Mouse (Mus musculus) lung, postnatal 36 days (tissue): ENCODE measurements around the gene Lef1.

Experiments
- DNase-seq: peaks from one replicate; pipeline ENCODE4 v3.0.0; 2022; ENCODE audit warnings: mixed read lengths

Gene Lef1

GRCm38 (mm10) chr3:131144250-131144649, 34.0 kb downstream of the Lef1 start:
- no peak for DNase-seq

- no peak for DNase-seq
These were observed 42.6 kb downstream of the Lef1 start for GRCm38 (mm10) chr3:131152921-131153320.

- no peak for DNase-seq
These were observed 43.6 kb downstream of the Lef1 start for GRCm38 (mm10) chr3:131153896-131154295.

DNA sequence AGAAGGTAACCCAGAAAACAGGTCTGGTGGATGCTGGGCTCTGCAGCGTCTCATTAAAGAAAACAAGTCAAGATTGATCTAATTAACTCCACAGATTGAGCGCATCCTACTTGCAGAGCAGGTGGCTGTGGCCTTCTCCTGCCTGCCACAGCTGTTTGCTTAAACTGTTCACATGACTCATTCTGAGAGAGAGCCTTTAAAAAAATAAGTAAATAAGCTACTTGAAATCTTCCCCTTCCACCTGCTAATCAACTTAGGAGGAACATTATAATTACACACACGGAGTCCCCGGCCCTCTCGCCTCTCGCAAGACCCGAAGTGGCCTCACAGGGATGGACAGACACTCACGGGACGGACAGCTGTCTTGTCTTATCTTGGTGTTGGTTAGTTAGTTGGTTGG, 44.3 kb downstream of the Lef1 start:
- DNase-seq: no peak

DNA sequence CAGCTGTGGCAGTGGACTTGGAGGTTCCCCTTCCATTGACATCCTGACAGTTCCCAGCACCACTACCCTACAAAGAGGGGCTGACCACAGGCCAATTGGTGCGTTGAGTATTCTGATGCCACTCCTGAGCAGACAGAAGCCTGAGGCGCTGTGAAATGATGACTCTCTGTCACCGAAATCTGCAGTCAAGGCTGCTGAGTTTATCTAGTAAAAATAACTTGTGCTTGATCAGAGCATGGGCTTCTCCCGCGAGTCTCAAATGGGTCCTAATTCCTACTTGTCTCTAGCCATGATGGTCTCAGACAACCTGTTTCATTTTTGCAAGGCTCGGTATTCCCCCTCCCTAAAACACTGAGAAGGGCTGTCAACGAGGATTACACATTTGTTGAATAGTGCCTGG, 44.8 kb downstream of the Lef1 start:
- DNase-seq: no peak

DNA sequence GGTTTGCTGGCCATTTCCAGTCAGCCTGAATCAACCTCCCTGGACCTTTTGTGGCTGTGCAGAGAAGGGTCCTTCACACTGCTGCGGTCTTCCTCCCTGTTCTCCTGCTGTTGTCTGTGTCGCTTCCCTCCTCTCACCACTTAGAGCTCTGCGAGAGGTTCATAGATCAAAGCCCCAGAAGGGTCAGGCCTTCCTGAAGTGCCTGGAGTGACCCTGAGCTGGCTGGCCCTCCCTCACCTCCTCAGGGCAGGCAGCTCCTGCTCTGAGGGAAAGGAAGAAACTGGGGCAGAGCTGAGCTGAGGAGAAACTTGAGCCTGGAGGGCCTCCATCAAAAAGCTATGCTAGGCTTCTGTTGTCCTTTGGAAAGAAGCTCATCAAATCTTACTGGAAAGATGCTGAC, 45.4 kb downstream of the Lef1 start:
- DNase-seq: no peak

GRCm38 (mm10) chr3:131156377-131156776, 46.1 kb downstream of the Lef1 start:
- no peak for DNase-seq

GRCm38 (mm10) chr3:131157471-131157870, 47.2 kb downstream of the Lef1 start:
- peak; percentile 22 for DNase-seq

- no peak for DNase-seq
These were observed 49.0 kb downstream of the Lef1 start for GRCm38 (mm10) chr3:131159204-131159760.

- DNase-seq: no peak
These were observed 49.8 kb downstream of the Lef1 start for GRCm38 (mm10) chr3:131159881-131160615.

- DNase-seq: no peak
These were observed 50.6 kb downstream of the Lef1 start for GRCm38 (mm10) chr3:131160921-131161320.

DNA sequence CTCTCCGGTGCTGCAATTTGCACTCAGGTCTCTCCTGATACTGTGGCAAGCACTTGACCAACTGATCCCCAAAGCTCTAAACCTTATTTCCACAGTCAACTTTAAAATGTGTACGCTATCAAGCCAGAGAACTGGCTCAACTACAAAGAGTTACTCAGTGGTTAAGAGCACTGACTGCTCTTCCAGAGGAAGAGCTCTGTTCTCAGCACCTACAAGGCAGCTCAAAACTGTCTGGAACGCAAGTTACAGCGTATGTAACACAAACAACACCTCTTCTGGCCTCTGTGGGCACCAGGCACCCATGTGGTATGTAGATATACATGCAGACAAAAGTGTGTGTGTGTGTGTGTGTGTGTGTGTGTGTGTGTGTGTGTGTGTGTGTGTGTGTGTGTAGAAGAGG, 57.5 kb downstream of the Lef1 start:
- no peak for DNase-seq

GRCm38 (mm10) chr3:131169161-131169560, 58.9 kb downstream of the Lef1 start:
- DNase-seq: no peak

DNA sequence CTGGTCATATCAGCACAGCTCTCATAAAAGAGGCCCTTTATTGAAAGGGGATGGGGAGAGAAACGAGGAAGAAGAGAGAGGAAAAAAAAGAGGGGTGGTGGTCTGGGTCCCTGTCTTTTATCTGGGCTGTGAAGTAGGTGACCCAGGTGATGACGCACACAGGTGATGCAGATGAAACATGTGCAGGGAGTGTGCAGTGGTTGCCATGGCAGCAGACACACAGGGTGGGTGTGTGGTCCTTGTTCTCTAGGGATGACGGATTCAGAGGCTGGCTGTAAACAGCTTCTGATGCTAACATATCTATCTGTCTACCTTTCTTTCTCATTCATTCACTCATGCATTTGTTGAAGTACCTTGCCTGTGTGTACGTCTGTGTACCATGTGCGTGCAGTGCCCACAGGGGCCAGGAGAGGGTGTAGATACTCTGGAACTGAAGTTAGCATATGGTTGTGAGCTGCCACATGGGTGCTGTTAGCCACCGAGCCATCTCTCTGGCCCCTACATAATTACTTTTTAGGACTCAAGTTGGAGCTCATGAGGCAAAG, 59.9 kb downstream of the Lef1 start:
- DNase-seq: no peak

- peak; percentile 21 for DNase-seq
These were observed 61.2 kb downstream of the Lef1 start for GRCm38 (mm10) chr3:131171292-131171960.

GRCm38 (mm10) chr3:131172293-131172692, 62.0 kb downstream of the Lef1 start:
- no peak for DNase-seq

- no peak for DNase-seq
These were observed 70.7 kb downstream of the Lef1 start for GRCm38 (mm10) chr3:131181006-131181405.

GRCm38 (mm10) chr3:131182158-131182557, 71.9 kb downstream of the Lef1 start:
- DNase-seq: no peak

DNA sequence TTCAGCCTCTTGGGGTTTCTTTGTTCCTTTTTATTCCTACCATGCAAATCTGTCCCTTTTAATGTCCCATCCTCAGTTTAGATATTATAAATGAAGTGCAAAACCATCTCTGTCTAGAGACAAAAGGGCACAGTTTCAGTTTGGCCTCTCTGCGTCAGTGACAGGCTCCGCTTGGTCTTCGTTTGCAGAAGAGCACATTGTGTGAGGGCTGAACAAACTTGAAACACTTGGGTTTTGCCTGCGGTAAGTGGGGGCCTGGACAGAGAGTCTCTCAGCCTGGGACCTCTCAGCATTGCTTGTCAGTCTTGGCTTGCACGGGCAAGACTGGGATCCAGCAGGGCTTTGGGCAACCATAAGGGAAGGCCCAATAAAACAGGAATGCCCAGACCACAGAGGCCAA, 75.9 kb downstream of the Lef1 start:
- DNase-seq: peak; percentile 8

- no peak for DNase-seq
These were observed 80.0 kb downstream of the Lef1 start for GRCm38 (mm10) chr3:131190239-131190638.

DNA sequence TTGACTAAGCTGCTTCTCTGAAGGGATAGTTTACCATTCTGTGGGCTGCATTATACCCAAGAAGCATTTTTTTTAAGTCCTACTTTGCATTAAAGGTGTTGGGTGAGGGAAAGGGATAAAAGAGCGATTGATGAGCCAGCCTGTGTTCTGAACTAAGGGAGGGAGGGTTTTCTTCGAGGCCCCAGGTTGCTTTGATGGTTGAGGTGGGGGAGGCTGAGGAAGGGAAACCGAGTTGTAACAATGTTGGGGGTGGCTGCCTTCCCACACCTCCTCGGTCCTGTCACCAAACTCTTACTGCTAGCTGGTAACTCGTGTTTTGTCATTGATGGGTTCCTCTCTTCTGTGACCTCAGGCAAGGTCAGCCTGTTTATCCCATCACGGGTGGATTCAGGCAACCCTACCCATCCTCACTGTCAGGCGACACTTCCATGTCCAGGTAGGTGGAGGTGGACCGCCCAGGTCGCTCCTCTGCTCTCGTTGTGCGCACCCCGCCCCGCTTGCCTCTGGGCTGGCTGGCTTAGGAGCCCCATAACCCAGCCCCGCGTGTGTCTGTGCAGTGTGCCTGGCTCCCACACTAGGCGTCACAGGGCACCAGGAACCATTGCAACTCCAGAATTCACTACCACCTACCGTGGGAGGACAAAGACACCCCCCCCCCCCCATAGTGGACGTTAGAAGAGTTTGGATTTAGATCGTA, 80.5 kb downstream of the Lef1 start:
- no peak for DNase-seq

- no peak for DNase-seq
These were observed 81.2 kb downstream of the Lef1 start for GRCm38 (mm10) chr3:131191454-131191853.

GRCm38 (mm10) chr3:131196050-131196449, 85.8 kb downstream of the Lef1 start:
- no peak for DNase-seq
